Mouse (Mus musculus) G1E-ER4 (cell line): ENCODE measurements around the gene Trem2. TPM values are rescaled to one million over a fixed set of nuclear protein-coding genes. Genes with fewer than 3 reads are reported as not detected.

ENCODE experiments used
- GATA1 ChIP-seq: IDR thresholded peaks from one replicate; pipeline ENCODE4 v1.8.0; 2012; ENCODE audit warnings: low read length, inconsistent platforms
- polyA plus RNA-seq: library from polyadenylated mRNA; stranded (reverse); fragments of >175 nt; gene quantifications from 2 replicates; pipeline ENCODE4 v1.2.3, GENCODE M21; 2012

The Trem2 gene
- polyA plus RNA-seq, 1 experiment = 1.1 TPM

DNA sequence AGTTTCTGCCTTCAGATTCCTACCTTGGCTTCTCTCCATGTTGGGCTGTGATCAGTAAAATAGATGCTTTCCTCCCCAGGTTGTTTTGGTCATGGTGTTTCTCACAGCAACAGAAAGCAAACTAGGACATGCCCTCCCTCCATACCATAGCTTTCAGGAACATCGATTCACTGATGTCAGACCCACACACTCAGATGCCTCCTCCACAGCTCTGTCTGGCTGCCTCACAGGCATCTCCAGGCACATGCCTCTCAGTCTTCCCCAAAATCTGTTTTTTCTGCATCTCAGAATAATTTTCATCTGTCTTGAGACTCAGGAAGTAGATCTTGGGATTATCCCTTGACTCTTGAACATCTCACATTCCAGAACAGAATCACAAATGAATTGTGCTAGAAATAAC lies 29.9 kb downstream of the Trem2 start:
- no peak for TF ChIP-seq GATA1

DNA sequence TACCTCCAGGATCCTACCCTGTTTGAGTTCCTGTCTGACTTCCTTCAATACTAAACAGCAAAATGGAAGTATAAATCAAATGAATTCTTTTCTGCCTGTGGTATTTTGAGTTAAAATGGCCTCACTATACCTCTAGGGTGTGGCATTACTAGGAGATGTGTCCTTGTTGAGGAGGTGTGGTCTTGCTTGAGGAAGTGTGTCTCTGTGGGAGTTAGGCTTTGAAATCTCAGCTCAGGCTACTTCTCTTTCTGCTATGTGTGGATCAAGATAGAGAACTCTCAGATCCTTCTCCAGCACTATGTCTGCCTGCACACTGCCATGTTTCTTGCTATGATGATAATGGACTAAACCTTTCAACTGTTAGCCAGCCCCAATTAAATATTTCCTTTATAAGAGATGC lies 32.8 kb downstream of the Trem2 start:
- TF ChIP-seq GATA1 = no peak

DNA sequence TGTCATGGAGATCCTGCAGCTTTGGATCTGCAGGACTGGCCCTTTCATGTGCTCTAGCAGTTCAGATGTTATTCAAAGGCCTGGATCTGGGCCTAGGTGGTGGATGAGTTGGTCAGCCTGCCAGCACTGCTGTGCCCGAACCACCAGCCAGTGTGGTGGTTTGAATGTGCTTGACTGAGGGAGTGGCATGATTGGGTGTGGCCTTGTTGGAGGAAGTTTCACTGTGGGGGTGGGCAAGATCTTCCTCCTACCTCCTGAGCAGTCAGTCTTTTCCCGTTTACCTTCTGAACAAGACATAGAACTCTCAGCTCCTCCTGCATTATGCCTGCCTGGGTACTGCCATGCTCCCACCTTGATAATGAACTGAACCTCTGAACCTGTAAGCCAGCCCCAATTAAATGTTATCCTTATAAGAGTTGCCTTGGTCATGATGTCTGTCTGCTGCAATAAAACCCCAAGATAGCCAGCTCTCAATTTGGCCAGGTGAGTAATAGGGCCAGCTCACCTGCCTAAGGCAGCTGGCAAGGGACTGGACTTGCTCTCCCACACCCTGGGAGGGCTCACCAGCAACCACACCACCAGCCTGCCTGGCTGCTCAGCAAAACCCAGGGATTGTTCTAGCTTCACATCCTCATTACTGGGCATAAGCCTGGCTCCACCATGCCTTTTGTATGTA lies 39.7 kb downstream of the Trem2 start:
- TF ChIP-seq GATA1 = no peak

DNA sequence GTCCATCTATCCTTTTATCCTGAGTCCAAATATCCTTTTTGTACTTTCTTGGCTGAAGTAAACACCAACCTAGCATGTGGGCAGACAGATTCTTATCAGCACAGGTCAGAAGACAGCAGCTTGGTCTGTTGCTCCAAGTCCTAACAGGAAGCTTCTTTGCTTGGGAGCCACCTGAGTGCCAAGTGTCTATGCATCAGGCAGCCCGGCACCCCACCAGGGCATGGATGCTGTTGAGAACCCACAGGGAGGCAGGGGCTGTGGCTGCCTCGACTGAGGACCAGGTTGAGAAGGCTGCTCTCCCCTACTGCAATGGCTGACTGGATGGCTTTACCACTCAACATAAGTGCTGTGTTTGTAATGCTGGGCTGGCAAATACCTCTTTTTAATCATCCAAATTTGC lies 42.5 kb downstream of the Trem2 start:
- no peak for TF ChIP-seq GATA1

DNA sequence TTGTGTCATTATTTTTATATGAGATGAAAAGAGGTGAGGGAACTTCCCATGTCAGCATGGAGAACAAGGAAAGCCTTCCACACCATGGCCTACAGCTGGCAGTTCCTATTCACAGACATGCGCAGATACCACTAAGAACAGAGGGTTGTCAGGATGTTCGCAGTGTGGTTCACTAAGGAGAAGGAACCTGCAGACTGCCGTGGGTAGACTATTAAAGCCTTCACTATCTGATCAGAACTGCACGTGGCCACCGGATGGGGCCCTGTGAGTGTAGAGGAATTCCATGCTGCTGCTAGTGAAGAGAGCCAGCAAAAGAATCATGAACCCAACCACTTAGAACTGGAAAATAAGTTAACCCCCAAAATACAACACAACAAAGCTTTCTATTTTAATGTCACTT lies 43.2 kb downstream of the Trem2 start:
- TF ChIP-seq GATA1 = no peak

DNA sequence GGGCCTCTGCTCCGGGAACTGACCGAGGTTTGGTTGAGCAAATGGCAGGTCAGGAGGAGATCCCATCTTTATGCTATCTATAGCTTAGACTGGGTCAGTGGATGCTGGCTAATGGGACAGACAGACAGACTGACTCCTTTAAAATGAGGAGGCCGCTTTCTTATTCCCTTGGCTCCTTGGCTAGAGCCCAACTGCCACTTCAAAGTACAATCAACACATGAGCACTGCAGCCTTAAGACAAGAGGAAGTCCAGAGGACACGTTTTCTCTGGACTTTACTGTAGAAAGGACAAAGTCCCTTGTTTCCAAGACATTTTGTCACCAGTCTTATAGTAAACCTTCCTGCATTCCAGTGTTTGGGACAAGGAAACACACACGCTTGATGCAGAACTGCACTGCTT lies 45.2 kb downstream of the Trem2 start:
- no peak for TF ChIP-seq GATA1

DNA sequence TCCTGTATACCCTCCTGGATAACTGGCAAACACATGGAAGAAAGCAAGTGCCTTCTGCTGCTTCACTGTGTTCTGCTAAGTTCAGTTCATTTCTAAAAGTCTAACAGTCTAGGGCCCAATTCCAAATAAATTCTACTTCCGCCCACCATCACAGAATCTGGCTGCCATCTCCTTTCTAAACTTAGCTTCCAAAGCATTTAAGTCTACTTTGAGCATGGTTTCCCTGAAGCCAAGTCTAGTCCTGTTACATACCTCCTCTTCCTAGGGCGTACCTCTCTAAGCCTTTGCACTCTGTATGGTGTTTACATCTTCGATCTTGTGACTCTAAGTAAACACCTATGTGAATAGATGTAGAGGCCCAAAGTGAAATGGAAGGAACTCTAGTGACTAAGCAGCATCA lies 46.4 kb downstream of the Trem2 start:
- no peak for TF ChIP-seq GATA1

DNA sequence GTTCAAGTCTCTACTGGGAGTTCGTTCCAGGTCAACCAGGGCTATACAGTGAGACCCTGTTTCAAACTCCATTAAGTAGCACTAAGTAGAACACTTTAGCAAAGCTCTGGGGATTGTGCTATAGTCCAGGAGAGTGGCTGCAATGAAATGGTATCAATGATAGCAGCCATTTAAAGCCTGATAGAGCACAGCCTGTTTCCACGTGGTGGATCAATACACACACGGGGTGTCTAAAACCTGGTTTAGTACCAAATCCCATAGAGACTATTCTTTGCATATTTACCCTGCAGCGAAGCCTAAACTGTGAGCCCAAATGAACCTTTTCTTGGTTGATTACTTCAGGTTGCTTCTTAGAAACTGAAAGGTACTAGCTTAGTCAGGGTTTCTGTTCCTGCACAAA lies 55.5 kb downstream of the Trem2 start:
- no peak for TF ChIP-seq GATA1

DNA sequence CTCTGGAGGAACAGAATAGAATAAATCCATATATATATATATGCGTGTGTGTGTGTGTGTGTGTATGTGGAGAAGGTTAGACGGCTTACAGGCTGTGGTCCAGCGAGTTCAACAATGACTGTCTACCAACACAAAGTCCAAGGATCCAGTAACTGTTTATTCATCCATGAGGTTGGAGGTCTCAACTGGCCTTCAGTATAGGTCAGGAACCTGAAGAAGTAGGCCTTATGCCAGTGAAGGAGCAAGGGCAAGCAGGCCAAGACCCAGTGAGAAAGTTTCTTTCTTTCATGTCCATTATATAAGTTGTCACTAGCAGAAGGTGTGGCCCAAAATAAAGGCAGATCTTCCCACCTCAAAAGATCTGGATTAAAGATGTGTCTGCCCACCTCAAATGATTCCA lies 56.5 kb downstream of the Trem2 start:
- no peak for TF ChIP-seq GATA1

Other genes with a start within 250 kb of the Trem2 start
- not detected in 2 replicates for gene 9830107B12Rik, start 200.1 kb upstream of the Trem2 start, polyA plus RNA-seq
- gene A530064D06Rik, start 179.1 kb upstream of the Trem2 start, polyA plus RNA-seq = not detected in 2 replicates
- gene Trem1, start 113.6 kb upstream of the Trem2 start, polyA plus RNA-seq = not detected in 2 replicates
- gene Trem3, start 98.6 kb upstream of the Trem2 start, polyA plus RNA-seq = not detected in 2 replicates
- 0.05 TPM in 1 of 2 replicates, not detected in the other for gene Treml4, start 82.1 kb upstream of the Trem2 start, polyA plus RNA-seq
- gene Treml2, start 46.9 kb upstream of the Trem2 start, polyA plus RNA-seq = 15.1 and 15.2 TPM in 2 replicates
- 0.02 TPM in 2 replicates for gene B430306N03Rik, start 30.3 kb upstream of the Trem2 start, polyA plus RNA-seq
- gene Treml1, start 13.5 kb downstream of the Trem2 start, polyA plus RNA-seq = 2.2 and 2.9 TPM in 2 replicates
- 45.8 and 46.5 TPM in 2 replicates for gene Nfya, start 63.5 kb downstream of the Trem2 start, polyA plus RNA-seq
- gene Oard1, start 63.6 kb downstream of the Trem2 start, polyA plus RNA-seq = 4.5 and 5.3 TPM in 2 replicates
- gene Apobec2, start 86.5 kb downstream of the Trem2 start, polyA plus RNA-seq = 0.09 and 0.14 TPM in 2 replicates
- 18.2 and 49.1 TPM in 2 replicates for gene Tspo2, start 105.1 kb downstream of the Trem2 start, polyA plus RNA-seq
- 2.2 TPM in 2 replicates for gene Unc5cl, start 108.5 kb downstream of the Trem2 start, polyA plus RNA-seq